Mouse (Mus musculus) heart, adult 8-10 months (tissue): Measurements from ENCODE around the gene Arl5b. TPM values are rescaled to one million over a fixed set of nuclear protein-coding genes. Genes with fewer than 3 reads are reported as not detected.

ENCODE experiments used
- DNase-seq: peaks from one replicate; pipeline ENCODE4 v3.0.0; 2022; ENCODE audit warnings: low spot score
- total RNA-seq, 4 experiments: library from RNA; stranded (reverse); gene quantifications; 2 replicates each; pipeline ENCODE4 v1.2.4; 2022

The Arl5b gene
- total RNA-seq, 4 experiments from 2014 or later = 17.6 to 26.7 (median 21.9) TPM

DNA sequence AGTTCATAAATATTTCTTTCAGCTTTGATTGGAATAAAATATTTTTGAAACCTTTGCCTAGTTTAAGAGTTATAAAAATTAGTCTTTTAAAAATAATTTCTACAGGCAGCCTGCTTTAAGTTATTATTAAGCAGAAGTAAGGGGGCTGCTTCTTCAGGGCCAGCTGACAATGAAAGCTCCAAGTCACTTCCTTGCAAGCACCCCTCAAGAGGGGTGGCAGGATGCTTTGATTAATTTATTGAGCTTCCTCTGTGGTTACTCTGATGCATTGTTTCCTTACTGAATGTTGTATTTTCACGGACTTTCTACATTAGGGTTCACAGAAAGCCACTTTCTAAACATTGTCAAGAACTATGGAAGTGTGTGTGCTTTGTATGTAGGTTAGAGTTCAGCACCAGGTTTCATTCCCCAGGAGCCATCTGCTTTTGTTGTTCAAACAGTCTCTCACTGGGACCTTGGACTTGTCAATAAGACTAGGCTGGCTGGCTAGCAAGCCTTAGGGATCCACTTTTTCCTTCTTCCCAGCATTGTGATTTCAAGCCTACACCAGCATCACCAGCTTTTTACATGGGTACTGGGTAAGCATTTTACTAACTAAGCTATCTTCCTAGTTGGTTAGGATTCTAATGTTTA lies 62.7 kb downstream of the Arl5b start:
- no peak for DNase-seq

DNA sequence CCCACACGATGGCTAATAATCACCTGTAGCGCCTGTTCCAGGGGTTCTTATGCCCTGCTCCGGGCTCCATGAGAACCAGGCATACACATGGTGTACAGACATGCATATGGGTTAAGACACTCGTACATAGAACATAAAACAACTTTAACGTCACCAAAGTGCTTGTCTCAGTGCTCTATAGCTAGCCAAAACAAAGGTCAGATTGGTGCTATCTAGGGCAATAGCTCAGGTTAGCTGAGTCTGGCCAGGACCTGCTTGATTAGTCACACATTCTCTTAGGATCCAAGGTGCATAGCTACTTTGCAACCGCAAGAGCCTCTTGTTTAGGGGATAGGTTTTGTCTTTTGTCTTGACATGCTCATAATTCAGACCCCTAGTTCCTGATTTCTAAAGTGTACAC lies 63.5 kb downstream of the Arl5b start:
- no peak for DNase-seq

DNA sequence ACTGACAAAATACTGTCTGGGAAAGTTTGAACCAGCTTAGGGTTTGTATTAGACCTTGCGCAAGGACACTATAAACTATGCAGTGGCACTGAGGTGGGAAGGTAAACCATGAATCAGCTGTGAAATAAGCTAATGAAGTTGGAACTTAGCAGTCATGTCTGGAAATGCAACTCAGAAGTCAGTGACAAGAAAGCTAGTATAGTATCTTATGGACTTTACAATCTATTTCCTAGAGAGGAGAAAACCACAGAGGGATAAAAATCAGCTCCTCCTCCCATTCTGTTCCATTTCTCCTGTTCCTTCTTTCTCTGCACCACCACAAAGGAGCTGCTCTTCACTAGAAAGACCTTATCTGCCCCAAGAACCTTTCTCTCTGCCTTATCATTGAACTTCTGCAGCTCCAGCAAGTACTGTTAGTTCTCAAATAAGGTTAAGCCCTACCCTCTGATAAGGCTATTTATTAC lies 72.1 kb downstream of the Arl5b start:
- no peak for DNase-seq

Other genes with a start within 250 kb of the Arl5b start
- 1 to 10 TPM; 4.6 to 6.7 (median 5.5) TPM for gene Nsun6, start 5.7 kb downstream of the Arl5b start, total RNA-seq